Mouse (Mus musculus) gastrocnemius, postnatal 36 days (tissue): ENCODE measurements around the gene Kctd7. TPM values are rescaled to one million over a fixed set of nuclear protein-coding genes. Genes with fewer than 3 reads are reported as not detected.

Experiments used
- DNase-seq, 2 experiments: peaks; one replicate each; pipeline ENCODE4 v3.0.0; 2022
- intact Hi-C: fragments of 180-260 bp; cut with DNase I; formaldehyde crosslinking; loops from one replicate; pipeline ENCODE4 v1.15.1; 2025
- total RNA-seq, 2 experiments: library from RNA; stranded (reverse); gene quantifications; 2 replicates each; pipeline ENCODE4 v1.2.3; 2021

Kctd7 gene
- total RNA-seq, 2 experiments from 2014 or later, result 1.8 to 2.2 TPM

GRCm38 (mm10) chr5:130184193-130184856, 39.7 kb downstream of the Kctd7 start:
- no peak for DNase-seq
- intact Hi-C loops, result no loop called here

GRCm38 (mm10) chr5:130185312-130185711, 40.7 kb downstream of the Kctd7 start:
- intact Hi-C loops, result no loop called here
- DNase-seq, result no peak

- intact Hi-C loops, result no loop called here
- DNase-seq, result no peak
Observed at GRCm38 (mm10) chr5:130187383-130187782, 42.7 kb downstream of the Kctd7 start.

GRCm38 (mm10) chr5:130190909-130191308, 46.2 kb downstream of the Kctd7 start:
- intact Hi-C loops, result no loop called here
- DNase-seq, result no peak

GRCm38 (mm10) chr5:130191865-130192264, 47.2 kb downstream of the Kctd7 start:
- intact Hi-C loops, result no loop called here
- no peak for DNase-seq

- intact Hi-C loops, result no loop called here
- no peak for DNase-seq
Observed at GRCm38 (mm10) chr5:130192356-130192944, 47.8 kb downstream of the Kctd7 start.

- intact Hi-C loops, result loop anchor here (2.0 kb wide), 1 partner anchor 19 kb away; no protein-coding TSS in a partner anchor
- DNase-seq, result no peak
Observed at GRCm38 (mm10) chr5:130193760-130194159, 49.1 kb downstream of the Kctd7 start.

- intact Hi-C loops, result no loop called here
- no peak for DNase-seq
Observed at GRCm38 (mm10) chr5:130196307-130196706, 51.6 kb downstream of the Kctd7 start.

GRCm38 (mm10) chr5:130197454-130197853, 52.8 kb downstream of the Kctd7 start:
- DNase-seq, result no peak
- intact Hi-C loops, result no loop called here

GRCm38 (mm10) chr5:130197981-130198380, 53.3 kb downstream of the Kctd7 start:
- intact Hi-C loops, result no loop called here

GRCm38 (mm10) chr5:130200233-130201029, 55.8 kb downstream of the Kctd7 start:
- no peak for DNase-seq
- intact Hi-C loops, result no loop called here

More at GRCm38 (mm10) chr5:130197981-130198380, 53.3 kb downstream of the Kctd7 start:
- DNase-seq, result no peak

GRCm38 (mm10) chr5:130203948-130204347, 59.3 kb downstream of the Kctd7 start:
- no peak for DNase-seq
- intact Hi-C loops, result no loop called here

- DNase-seq, result no peak
- intact Hi-C loops, result no loop called here
Observed at GRCm38 (mm10) chr5:130204560-130204959, 59.9 kb downstream of the Kctd7 start.

Other genes with a start within 250 kb of the Kctd7 start
- under 1 TPM; 0.23 to 0.27 TPM for gene Zbed5, start 249.1 kb upstream of the Kctd7 start, total RNA-seq
- gene Phkg1, start 246.3 kb upstream of the Kctd7 start, total RNA-seq, result 100 to 1,000 TPM; 374 to 387 TPM
- under 1 TPM; 0.48 to 0.52 TPM for gene Nupr1l, start 236.3 kb upstream of the Kctd7 start, total RNA-seq
- 10 to 100 TPM; 20.2 to 22.1 TPM for gene Vkorc1l1, start 202.9 kb upstream of the Kctd7 start, total RNA-seq
- 1 to 10 TPM; 7.3 to 8.0 TPM for gene Gusb, start 141.8 kb upstream of the Kctd7 start, total RNA-seq
- gene Asl, start 115.6 kb upstream of the Kctd7 start, total RNA-seq, result 10 to 100 TPM in 1 of 2 experiments, 1 to 10 TPM in 1; 6.4 to 11.3 TPM
- gene Crcp, start 115.6 kb upstream of the Kctd7 start, total RNA-seq, result 10 to 100 TPM; 16.0 to 16.4 TPM
- gene Tpst1, start 71.5 kb upstream of the Kctd7 start, total RNA-seq, result 1 to 10 TPM; 4.0 to 6.0 TPM
- gene Rabgef1, start 26.9 kb downstream of the Kctd7 start, total RNA-seq, result 10 to 100 TPM; 67.7 to 81.8 TPM
- 10 to 100 TPM; 30.9 to 43.7 TPM for gene Tmem248, start 72.2 kb downstream of the Kctd7 start, total RNA-seq
- gene Sbds, start 110.7 kb downstream of the Kctd7 start, total RNA-seq, result 10 to 100 TPM; 24.1 to 24.6 TPM
- 10 to 100 TPM in 1 of 2 experiments, 1 to 10 TPM in 1; 9.6 to 10.3 TPM for gene Tyw1, start 110.8 kb downstream of the Kctd7 start, total RNA-seq
- not detected for gene Caln1, start 224.6 kb downstream of the Kctd7 start, total RNA-seq
- gene A330070K13Rik, start 239.8 kb downstream of the Kctd7 start, total RNA-seq, result not detected